Mouse (Mus musculus) layer of hippocampus, postnatal 25 days (tissue): ENCODE measurements around the gene B130006D01Rik. TPM values are rescaled to one million over a fixed set of nuclear protein-coding genes. Genes with fewer than 3 reads are reported as not detected.
A peak's percentile ranks its signal among the peaks of the same experiment; 100 is the strongest.

Experiments used
- DNase-seq, 2 experiments: peaks; one replicate each; pipeline ENCODE4 v3.0.0; 2022; ENCODE audit warnings: mixed read lengths in 2 of 2, low spot score in 1 of 2; ENCODE audit errors: extremely low spot score in 1 of 2
- total RNA-seq, 2 experiments: library from RNA; stranded (reverse); gene quantifications; 2 replicates each; pipeline ENCODE4 v1.2.3; 2021

The B130006D01Rik gene
- total RNA-seq, 2 experiments from 2014 or later = 0.69 to 2.0 TPM

DNA sequence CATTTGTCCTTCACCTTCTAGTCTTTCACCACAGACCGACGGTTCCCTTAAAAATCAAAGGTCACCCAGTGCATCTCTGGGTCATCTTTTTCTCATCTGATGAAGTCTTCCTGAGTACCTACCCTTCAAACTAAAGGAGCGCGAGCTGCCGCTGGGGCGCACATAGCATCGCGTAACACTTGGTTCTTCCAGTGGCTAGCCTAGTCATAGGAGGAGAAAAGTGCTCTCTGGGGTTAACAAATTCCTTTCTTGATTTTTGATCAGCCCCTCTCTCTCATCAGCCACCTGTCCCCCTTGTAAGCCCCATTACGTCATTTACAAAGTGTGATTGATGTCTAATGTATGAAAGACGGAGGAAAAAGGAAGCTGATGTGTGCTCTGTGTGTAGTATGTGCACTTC lies 45.8 kb downstream of the B130006D01Rik start:
- DNase-seq = no peak

DNA sequence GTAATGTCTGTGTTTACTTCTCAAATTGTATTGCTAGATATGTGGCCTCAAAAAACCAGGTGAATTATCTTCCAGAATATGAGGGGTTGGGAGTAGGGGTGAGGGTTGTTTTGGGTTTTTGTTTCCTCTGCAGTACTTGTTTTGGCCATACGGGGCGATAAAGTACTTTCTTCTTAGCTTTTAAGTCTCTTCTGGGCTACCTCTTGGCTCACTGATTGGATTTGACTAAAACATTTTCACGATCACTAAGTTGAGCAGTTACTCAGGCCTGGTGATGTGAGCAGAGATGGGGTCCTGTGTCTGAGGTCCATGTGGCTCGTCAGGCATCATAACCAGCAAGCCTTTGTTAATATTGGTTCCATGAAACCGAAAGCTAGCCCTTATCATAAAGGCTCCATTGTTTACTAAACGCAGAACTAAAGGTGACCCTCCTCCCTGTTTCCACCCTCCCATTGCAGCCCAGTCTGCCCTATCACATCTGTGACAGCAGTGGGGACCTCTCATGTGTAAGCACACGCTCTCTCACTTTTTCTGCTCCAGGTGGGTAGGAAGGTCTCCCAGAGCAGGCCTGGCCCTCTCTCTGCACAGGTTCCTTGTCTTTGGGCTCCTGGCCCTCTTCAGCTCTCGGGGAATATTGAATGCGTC lies 47.5 kb downstream of the B130006D01Rik start:
- DNase-seq = peak in 1 of 2 experiments; percentile 43

DNA sequence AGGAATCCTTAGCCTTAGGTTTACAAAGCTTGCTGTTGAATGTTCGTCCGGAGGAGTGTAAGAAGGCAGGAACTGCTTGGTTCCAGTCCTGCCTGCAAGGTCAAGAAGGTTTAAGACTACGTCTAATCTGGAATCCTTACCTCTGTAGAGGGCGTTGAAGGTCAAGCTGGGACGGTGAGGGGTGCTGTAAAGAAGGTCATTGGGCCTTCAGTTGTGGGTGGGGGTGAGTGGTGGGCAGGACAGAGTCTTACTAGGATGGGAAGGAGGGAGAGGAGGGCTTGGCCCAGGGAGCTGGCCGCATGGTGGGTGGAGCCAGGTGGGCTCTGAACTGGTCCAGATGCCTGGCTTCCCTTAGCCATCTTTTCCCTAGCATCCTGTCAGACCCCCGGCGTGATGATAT lies 48.3 kb downstream of the B130006D01Rik start:
- no peak for DNase-seq

- DNase-seq = no peak
Observed at GRCm38 (mm10) chr11:95773264-95773663, 49.9 kb downstream of the B130006D01Rik start.

Other genes starting within 250 kb of the B130006D01Rik start
- gene Nxph3, start 209.0 kb upstream of the B130006D01Rik start, total RNA-seq = 10 to 100 TPM; 18.7 to 19.2 TPM
- 1 to 10 TPM; 1.0 to 1.4 TPM for gene Ngfr, start 135.9 kb upstream of the B130006D01Rik start, total RNA-seq
- gene Phb, start 56.6 kb upstream of the B130006D01Rik start, total RNA-seq = 100 to 1,000 TPM in 1 of 2 experiments, 10 to 100 TPM in 1; 94.5 to 106 TPM
- gene Zfp652, start 10.9 kb upstream of the B130006D01Rik start, total RNA-seq = 10 to 100 TPM; 43.8 to 51.8 TPM
- 10 to 100 TPM; 55.6 to 64.3 TPM for gene Phospho1, start 100.9 kb downstream of the B130006D01Rik start, total RNA-seq
- 1 to 10 TPM; 3.3 to 3.8 TPM for gene Gngt2, start 113.6 kb downstream of the B130006D01Rik start, total RNA-seq
- 1 to 10 TPM; 5.4 to 8.1 TPM for gene Abi3, start 118.9 kb downstream of the B130006D01Rik start, total RNA-seq
- not detected for gene B4galnt2, start 191.3 kb downstream of the B130006D01Rik start, total RNA-seq